Mouse (Mus musculus) cerebellum, adult 9-10 months (tissue): ENCODE results near the gene Aicda.
"Not testable (repeated sequence)": the region's sequence is repeated elsewhere in the genome, so short reads cannot be mapped to it uniquely, and the experiment has no call there.

ENCODE experiments used
- DNase-seq: peaks from one replicate; pipeline ENCODE4 v3.0.0; 2022

Gene Aicda

GRCm38 (mm10) chr6:122556959-122557561 lies 3.5 kb downstream of the Aicda start:
- peak; percentile 59 for DNase-seq

GRCm38 (mm10) chr6:122560427-122560826 lies 6.8 kb downstream of the Aicda start:
- peak; percentile 50 for DNase-seq

- DNase-seq = no peak
Measured at GRCm38 (mm10) chr6:122561005-122561404, 7.4 kb downstream of the Aicda start.

- peak; percentile 27 for DNase-seq
Measured at GRCm38 (mm10) chr6:122562463-122562862, 8.9 kb downstream of the Aicda start.

- no peak for DNase-seq
Measured at GRCm38 (mm10) chr6:122565070-122565784, 11.6 kb downstream of the Aicda start.

- no peak for DNase-seq
Measured at GRCm38 (mm10) chr6:122569113-122569512, 15.5 kb downstream of the Aicda start.

GRCm38 (mm10) chr6:122569762-122570161 lies 16.2 kb downstream of the Aicda start:
- DNase-seq = no peak

- DNase-seq = no peak
Measured at GRCm38 (mm10) chr6:122570695-122571616, 17.4 kb downstream of the Aicda start.

- no peak for DNase-seq
Measured at GRCm38 (mm10) chr6:122571617-122571959, 18.0 kb downstream of the Aicda start.

GRCm38 (mm10) chr6:122575037-122575436 lies 21.4 kb downstream of the Aicda start:
- not testable (repeated sequence) for DNase-seq

- no peak for DNase-seq
Measured at GRCm38 (mm10) chr6:122577030-122577429, 23.4 kb downstream of the Aicda start.

- DNase-seq = no peak
Measured at GRCm38 (mm10) chr6:122579086-122579485, 25.5 kb downstream of the Aicda start.

- no peak for DNase-seq
Measured at GRCm38 (mm10) chr6:122591027-122591758, 37.6 kb downstream of the Aicda start.

GRCm38 (mm10) chr6:122592905-122593304 lies 39.3 kb downstream of the Aicda start:
- DNase-seq = no peak

- DNase-seq = no peak
Measured at GRCm38 (mm10) chr6:122595637-122596036, 42.0 kb downstream of the Aicda start.

GRCm38 (mm10) chr6:122596608-122597007 lies 43.0 kb downstream of the Aicda start:
- no peak for DNase-seq

- no peak for DNase-seq
Measured at GRCm38 (mm10) chr6:122598014-122598413, 44.4 kb downstream of the Aicda start.

GRCm38 (mm10) chr6:122598436-122598835 lies 44.8 kb downstream of the Aicda start:
- no peak for DNase-seq

- DNase-seq = no peak
Measured at GRCm38 (mm10) chr6:122599054-122599737, 45.6 kb downstream of the Aicda start.

- DNase-seq = no peak
Measured at GRCm38 (mm10) chr6:122600066-122600646, 46.6 kb downstream of the Aicda start.

GRCm38 (mm10) chr6:122601031-122601430 lies 47.4 kb downstream of the Aicda start:
- no peak for DNase-seq

GRCm38 (mm10) chr6:122601615-122602014 lies 48.0 kb downstream of the Aicda start:
- no peak for DNase-seq
